Mouse (Mus musculus) layer of hippocampus, adult 9-10 months (tissue): ENCODE results near the gene Araf.
"Not testable (repeated sequence)": the region's sequence is repeated elsewhere in the genome, so short reads cannot be mapped to it uniquely, and the experiment has no call there.

Source experiments
- DNase-seq: peaks from one replicate; pipeline ENCODE4 v3.0.0; 2022; ENCODE audit warnings: low spot score

The Araf gene

DNA sequence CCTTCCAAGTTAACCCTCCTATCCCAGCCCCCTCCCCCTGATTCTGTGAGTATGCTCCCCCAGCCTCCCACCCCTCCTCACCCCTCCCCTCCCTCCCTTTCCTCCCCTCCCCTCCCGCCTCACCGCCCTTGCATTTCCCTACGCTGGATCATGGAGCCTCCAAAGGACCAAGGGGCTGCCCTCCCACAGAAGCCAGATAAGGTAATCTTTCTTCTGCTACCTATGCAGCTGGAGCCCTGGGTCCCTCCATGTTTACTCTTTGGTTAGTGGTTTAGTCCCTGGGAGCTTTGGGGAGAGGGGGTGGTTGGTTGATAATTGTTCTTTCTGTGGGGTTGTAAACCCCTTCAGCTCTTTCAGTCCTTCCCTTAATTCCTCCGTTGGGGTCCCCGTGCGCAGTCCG is at the start of gene Araf:
Gene Araf (plus strand): TSS at position 134 of the 400 bp plus-strand sequence.
- no peak for DNase-seq

DNA sequence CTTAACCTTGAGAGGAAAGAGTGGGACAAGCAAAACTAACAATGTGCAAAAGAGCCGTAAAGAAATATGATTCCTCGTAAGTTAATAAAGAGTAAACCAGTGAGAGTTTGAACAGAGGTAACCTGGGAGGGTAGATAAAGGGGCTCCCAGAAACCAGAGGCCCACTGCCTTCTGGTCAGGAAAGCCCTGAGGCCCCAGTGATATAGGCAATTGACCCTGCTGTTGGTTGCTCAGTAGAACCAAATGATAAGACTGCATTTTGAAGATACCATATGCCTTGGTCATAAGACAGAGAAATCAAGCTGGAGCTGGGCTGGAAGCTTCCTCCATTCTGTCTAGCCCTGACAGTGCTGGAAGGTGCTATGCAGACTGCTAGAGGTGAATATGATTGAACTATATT is 48.8 kb upstream of the Araf start:
- DNase-seq, result no peak

DNA sequence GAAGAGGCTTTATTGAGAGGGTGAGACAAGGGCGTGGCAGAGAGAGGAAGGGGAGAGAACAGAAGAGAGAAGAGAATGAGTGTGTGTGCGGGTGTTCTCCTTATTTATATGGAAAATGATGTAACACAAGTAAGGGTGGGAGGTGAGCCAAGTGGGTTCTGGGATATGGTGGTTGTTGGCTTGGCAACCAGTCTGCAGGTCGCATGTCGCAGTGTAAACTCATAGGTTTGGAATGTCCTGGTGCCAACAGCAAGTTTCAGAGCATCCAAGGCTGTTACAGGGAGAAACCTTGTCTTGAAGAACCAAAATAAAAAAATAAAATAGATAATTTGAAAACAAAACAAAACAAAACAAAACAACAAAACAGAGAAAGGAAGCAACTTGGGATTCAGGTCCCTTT is 36.4 kb upstream of the Araf start:
- no peak for DNase-seq

DNA sequence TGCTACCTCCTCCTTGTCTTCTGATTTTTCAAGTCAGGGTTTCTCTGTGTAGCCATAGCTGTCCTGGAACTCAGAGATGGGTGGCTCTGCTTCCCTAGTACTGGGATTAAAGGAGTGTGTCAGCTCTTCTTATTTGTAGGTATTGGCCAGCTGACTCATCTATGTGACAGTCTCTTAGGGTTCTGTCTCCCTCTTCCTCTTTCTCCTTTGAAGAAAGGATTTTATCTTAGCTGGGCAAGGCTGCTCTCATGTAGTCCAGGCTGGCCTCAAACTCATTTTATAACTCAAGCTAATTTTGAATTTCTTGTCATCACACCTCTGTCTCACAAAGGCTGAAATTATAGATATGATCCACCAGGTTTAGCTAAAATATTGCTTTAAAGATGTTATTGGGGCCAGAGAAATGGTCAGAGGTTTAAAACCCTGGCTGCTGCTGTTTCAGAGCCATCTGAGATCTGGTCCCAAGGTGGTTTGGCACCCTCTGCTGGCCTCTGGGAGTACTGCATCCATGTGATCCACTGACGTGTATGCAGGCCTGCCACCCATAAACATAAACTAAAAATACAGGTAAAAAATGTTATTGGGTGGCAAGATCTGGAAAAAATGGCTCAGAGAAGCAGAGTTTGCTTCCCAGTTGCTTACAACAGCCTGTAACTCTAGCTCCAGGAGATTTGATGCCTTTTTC is 26.8 kb upstream of the Araf start:
- DNase-seq, result peak; percentile 74

DNA sequence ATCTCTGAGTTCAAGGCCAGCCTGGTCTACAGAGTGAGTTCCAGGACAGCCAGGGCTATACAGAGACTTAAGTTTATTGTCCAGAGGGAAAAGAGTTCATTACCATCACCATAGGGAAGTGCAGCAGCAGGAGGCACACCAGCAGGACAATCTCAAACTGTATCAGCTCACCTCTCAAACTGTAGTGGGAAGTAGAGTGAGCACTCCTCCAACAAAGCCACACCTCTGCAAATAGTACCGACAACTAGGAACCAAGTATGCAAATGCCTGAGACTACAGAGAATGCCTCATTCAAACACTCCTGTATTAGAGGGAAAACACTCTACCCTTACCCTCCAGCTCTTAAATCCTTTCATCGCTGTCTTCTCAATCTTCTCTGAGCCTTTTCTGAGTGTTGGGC is 25.9 kb upstream of the Araf start:
- no peak for DNase-seq

DNA sequence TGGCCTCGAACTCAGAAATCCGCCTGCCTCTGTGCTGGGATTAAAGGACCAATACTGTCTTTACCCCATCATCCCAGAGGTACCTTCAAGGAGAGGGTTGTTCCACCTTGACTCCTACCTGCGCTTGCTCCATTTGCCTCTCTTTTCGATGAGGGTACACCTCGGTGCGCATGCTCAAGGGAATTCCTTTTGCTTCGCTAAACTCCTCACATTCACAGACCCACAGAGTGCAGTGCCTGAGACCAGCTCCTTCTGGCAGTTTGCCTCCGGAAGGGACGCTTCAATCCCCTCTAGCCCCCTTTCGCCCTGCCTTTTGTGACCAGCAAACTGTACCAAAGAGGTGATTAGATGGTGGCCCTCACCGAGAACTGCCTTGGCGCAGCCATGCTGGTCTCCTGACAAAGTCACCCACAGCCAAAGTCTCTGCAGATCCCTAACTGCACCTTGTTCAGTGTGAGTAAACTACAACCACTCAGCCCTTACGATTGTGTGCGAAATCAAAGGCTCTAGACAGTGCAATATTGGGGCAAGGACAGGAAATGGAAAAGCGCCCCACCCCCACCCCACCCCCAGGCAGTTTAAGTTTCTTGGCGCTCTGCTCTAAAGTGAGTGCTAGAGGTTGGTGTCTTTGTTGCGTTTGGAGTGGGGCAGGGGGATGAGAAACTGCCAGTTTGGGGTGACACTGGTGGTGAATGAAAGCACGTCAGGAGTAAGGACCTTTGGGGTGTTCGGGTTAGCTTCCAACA is 22.2 kb upstream of the Araf start:
- no peak for DNase-seq

DNA sequence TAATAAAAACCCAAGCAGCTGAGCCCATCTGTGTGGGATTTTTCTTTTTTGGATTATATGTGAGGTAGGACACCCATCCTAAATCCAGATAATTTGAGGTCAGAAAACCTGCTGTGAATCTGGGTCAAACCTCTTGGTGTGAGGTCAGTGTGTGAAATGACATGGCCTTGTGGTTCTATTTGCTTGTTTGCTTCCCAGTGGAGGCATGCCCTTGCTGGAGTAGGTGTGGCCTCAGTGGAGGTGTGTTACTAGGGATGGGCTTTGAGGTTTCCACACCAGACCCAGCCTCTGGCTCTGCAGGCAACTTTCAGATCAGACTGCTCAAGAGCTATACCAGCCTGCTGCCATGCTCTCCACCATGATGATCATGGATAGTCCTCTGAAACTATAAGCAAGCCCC is 20.0 kb upstream of the Araf start:
- no peak for DNase-seq

DNA sequence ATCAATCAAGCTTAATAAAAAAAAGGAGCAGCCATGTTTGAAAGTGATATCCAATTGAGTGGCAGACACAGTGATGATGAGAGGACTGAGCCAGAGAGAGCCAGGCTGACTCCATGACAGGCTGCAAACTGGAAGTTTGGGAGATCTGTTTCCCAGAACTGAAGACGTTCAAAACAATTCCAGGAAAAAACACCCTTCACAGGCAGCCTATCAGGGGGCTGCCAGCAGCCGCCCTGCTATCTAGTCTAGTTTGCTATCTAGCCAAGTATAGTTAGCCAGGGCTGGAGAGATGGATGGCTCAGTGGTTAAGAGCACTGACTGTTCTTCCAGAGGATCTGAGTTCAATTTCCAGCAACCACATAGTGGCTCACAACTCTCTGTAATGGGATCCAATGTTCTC is 10.3 kb upstream of the Araf start:
- no peak for DNase-seq

DNA sequence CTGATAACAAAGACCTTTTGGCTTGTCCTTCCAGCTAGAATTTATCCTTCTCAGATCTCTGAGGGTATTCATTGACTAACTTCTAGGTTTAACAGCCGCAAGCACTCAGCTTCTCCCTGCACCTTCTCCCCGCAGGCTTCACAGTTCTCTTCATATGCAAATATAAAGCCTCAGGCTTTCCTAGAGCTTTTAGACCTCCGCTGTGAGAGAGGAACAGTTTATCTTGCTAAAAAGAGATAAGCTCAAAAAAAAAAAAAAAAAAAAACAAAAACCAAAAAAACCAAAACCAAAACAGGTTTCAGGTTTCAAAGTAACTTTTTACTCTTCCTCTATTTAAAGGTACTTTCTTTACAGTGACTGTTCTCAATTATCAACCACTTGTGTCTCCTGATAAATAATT is 5.2 kb upstream of the Araf start:
- no peak for DNase-seq

DNA sequence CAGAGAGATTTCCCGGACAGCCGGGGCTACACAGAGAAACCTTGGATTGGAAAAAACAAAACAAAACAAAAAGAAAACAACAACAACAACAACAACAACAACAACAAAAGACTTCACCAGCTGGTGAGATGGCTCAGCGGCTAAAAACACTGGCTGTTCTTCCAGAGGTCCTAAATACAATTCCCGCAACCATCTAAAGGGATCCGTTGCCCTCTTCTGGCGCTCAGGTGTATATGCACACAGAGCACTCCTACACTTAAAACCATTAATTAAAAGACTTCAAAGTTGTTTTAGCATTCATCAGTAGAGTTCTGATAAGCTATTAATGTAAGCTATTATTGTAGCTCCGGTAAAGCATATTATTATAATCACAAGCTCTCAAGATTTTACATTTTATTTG is 4.4 kb upstream of the Araf start:
- no peak for DNase-seq

DNA sequence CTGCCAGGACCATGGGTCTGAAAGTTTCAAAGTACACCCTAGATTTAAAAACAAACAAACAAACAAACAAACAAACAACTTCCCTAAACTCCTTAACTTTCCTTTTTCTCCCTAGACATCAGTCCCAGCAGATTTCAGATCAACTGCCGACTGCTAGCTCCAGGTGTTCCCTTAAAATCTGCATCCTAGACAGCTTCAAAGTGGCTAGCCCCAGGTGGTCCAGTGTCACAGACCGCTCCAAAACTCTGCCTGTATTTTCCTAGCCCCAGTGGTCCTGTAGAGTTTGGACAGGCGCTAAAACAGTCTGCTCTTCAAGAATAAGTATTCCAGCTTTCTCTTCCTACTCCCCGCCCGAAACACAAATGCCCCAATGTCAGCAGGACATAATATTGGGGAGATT is 3.4 kb upstream of the Araf start:
- DNase-seq, result no peak

DNA sequence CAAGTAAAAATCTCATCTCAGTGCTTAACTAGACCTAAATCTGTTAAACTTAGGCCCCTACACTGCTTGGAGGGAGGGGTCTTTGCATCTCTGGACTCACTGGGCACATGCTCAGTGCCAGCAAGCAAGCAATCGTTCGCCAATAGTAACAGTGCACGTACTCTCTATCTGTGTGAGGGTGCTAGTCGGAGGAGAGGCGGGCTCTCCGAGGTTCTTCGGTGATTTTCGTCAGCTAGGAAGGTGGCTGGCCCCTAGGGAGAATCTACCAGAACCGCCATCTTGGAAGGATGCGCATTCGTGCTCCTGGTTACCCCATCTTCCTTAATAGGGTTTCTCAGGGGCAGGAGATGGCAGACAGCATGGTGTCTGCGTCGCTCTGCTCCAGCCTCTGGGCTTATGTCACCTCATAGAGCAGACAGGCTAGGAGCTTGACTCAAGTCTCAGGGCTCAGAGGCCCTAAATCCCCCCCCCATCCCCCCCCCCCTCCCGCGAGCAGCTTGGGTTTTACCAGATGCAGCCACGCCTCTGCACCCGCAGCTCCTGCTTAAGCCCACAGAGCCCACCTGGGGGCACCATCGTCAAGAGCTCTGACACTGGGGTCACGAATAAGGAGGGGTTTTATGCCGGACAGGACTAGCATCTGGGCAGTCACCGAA is 655 bp downstream of the Araf start:
- DNase-seq, result peak; percentile 47

DNA sequence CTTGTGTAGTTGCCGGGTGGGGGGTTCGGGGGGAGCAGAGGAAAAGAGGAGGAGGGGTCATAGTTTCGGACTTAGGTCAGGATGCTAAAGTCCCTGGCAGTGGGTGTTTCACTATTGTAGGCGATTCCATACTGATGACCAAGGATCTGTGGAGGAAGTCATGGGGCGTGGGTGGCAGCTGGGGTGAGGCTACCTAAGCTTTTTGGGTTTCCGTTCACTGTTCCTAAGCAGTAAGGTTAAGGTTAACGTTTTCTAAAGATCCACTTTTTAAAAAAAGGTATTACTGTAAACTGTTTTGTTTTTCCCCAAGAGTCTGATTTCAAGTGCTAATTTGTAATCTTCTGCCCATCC is 1.2 kb downstream of the Araf start:
- no peak for DNase-seq

DNA sequence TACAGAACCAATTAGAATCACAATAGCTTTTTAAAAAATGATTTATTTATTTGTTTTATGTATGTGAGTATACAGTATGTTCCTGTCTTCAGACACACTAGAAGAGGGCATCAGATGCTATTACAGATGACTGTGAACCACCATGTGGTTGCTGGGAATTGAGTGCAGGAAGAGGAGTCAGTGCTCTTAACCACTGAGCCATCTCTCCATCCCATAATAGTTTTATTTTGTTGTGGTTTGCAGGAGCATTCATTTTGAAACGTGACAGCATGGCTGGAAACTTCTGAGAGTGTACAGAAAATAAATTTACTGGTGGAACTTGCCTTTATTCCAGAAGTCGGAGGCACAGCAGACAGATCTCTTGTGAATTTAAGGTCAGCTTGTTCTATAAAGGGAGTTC is 3.8 kb downstream of the Araf start:
- DNase-seq, result no peak

DNA sequence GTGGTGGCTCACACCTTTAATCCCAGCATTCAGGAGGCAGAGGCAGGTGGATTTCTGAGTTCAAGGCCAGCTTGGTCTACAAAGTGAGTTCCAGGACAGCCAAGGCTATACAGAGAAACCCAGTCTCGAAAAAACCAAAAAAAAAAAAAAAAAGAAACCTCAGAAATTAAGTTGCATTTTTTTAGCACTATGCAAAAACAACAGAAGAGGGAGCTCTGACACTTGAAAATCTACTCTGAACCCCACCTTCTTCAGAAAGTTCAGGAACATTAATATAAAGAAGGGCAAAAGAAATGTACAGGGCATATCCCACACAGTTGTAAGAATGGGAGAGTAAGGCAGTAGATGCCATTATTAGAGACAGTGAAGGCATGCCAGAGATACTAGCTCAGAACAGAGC is 6.7 kb downstream of the Araf start:
- not testable (repeated sequence) for DNase-seq

DNA sequence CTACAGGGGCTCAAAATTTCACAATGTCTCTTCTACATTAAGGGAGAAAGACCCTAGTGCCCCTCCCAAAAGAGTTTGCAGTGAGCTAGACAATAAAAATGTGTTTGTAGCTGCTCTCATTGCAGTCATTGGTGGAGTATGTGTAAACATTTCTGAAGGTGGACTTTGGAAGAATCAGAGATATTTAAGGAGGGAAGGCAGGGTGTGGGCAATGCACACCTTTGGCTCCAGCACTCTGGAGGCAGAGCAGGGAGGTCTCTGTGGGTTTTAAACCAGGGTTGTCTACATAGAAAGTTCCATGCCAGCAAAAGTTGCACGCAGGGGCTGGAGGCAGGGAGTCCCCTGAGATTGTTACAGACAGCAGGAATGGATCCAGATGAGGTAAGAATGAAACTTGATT is 8.7 kb downstream of the Araf start:
- DNase-seq, result no peak

DNA sequence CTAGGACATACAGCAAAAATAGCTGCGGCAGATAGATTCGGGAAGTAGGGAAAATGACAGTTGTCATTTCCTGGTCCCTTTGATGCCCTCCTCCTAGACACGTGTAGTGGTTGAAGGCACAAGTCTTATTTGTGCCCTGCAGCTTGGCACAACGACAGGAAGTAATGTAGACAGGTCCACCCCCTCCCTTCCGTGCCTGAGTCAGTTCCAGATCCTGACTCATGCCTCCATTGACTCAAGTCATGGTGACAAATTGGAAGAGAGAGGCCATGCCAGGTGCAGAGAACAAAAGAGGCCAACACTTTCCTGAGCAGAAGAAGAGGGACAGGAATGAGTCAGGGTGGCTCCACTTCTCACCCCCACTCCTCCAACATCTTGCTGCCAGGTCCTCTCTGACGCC is 19.4 kb downstream of the Araf start:
- no peak for DNase-seq

DNA sequence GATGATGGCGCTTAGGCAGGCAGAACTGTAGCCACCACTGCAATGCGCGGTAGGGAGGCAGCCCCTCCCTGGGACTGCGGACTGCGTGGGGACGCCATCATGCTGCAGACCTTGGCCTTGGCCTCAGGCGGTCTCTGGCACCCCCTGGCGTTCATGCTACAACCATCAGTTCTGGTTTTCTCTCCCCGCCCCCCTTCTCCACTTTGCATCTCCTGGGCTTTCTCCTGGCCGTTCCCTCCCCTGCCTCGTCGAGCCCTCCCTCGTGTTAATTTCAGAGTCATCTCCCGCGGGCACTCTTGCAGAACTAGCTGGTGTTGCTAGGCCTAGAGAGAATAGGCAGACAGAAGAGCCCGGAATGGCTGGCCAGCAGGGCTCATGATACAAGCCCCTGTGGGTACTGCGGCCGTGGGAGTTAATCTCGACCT is 21.6 kb downstream of the Araf start:
- DNase-seq, result peak; percentile 40

DNA sequence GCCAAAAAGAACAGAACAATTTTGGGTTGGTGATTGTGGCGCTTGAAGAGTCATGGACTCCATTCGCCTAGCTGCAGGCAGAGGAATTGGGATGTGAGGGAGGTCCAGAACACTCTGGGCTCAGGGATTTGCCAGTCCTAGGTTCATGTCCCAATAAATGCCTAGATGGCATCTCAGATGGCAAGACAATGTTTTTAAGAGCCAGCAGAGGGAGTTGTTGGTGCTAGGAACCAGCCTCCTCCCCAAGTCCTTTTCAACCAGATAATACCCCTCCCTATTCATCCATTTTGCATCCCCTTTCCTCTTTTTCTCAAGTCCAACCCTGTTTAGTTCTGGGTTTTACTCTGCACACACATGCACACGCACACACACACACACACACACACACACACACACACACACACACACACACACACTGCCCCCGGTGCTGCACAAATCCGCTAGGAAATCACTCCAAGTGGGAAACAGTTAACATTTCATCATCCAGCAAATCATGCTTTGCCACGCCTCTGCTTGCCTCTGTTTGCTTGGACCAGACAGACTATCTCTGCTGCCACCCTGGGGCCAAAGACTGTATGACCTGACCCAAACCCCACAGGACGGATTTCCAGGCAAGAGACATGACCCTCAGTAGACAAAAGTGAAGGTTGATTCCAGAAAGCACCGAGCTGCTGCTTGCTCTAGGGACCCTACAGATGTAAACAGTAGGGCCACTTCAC is 22.3 kb downstream of the Araf start:
- DNase-seq, result peak; percentile 16

DNA sequence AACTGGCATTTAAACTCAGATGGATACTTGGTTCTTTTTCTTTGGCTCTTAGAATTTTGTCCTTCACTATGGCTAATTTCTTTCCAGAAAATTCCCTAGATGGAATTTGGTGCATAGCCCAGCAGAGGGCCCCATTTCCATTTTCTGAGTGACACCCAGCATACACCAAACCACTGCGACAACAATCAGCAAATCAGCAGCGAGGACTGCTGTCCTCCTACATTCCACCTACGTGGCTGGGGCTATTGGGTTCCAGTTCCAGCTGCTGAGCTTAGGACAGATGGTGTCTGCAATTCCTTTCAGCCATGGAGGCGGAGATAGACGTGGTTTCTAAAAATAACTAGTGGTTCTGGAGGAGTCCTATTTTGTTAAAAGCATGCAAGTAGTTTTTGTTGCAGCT is 31.3 kb downstream of the Araf start:
- peak; percentile 57 for DNase-seq

DNA sequence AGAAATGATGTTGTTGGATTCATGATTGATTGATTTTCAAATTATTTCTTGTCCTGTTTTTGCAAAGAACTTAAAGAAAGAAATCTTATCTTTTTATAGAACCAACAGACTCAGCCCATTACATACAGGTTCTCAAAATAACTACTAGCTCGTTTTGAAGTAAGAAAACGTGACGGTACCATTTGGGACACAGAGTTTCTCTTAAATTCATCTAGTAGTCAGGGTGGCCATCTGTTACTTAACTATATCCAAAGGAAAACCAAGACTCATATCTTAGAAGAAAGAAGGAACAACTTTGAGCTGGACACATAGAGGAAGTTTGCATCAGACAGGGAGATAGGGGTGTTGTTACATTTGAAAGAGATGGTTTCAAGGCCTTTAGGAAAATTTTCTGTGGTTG is 49.6 kb downstream of the Araf start:
- DNase-seq, result no peak

DNA sequence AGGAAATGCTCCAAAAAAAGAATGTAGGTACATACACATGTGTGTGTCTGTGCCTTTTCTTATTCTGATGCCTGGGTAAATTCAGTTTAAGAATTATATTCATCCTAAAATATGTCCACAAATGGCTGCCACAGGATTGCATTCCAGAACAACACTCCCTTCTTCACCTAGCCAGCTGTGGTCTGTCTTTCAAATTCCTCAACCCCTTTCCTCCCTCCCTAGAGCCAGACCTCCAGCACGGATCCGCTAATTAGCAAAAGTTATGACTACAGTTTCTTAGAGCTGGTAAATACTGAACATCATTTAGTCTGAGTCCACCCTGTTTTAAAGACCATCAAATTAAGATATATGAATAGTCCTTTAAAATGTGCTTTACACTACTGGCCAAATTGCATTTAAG is 50.2 kb downstream of the Araf start:
- DNase-seq, result no peak
